Mouse (Mus musculus) thymus, postnatal 36 days (tissue): ENCODE data around the gene Gtf2h3.

Source experiments
- DNase-seq, 2 experiments: peaks; one replicate each; pipeline ENCODE4 v3.0.0; 2022; ENCODE audit warnings: mixed read lengths in 2 of 2

Gene Gtf2h3

GRCm38 (mm10) chr5:124637836-124638235, 58.9 kb downstream of the Gtf2h3 start:
- DNase-seq: peak; percentile 48 to 61
